Mouse (Mus musculus): ENCODE measurements at regions not wholly inside any gene's neighbourhood (a gene's known extent, or its start where the extent isn't known, plus 50 kb on each side); places are given as distances from the start of the nearest gene placed in this dataset.
A peak's percentile ranks its signal among the peaks of the same experiment; 100 is the strongest.

DNA sequence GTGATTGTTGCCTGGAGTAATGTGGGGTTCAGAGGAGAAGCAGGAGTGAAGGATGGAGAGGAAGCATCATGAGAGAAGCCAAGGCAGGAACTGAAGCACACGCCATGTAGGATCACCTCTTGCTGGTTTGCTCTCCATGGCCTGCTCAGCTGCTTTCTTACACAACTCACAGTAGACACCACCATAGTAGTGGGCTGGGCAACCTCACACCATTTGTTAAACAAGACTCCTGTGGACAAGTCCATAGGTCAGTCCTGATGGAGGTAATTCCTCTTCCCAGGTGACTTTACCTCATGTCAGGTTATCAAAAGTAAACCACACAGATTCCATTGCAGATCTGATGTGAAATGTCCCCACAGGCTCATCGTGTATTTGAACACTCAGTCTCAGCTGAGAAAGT lies 285.5 kb upstream of the Hs6st1 start:
- no peak for DNase-seq (ENCODE audit: low spot score in 2 of 2)

DNA sequence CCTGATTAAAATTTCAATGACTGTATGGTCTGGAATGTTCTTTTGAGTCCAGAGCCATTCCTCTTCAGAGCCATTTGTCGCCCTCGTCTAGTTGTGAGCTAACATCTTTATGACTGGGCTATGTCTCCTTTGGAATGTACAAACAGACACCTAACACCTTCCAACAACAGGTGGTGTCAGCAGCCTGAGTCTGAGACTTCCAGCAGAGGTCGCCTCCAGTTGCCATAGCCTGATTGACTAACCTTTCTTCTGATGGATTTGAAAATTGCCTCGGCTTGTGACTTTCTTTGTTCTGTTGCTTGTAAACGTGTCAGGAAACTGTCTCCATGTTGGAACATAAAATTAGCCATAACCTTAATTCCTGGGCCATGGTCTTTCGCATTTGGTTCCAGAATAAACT lies 284.8 kb upstream of the Hs6st1 start:
- no peak for DNase-seq (ENCODE audit: low spot score in 2 of 2)

DNA sequence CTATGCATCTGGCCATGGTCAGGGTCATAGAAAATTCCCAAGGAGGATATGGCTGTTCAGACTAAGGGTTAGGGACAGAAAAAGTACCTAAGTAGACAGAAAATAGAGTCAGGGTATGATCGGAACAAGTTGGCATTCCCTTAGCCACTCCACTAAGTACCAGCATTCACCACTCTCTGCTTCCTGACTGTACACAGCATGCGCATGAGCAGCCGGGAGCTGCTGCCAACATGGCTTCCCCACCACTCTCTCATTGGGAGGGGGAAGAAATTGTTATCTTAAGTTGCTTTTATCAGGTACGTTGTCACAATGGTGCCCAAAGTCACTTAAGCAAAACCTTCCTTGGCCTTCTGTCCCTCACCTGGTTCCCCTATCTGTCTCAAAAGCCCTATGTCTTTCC lies 282.0 kb upstream of the Hs6st1 start:
- DNase-seq (ENCODE audit: low spot score in 2 of 2), result no peak

DNA sequence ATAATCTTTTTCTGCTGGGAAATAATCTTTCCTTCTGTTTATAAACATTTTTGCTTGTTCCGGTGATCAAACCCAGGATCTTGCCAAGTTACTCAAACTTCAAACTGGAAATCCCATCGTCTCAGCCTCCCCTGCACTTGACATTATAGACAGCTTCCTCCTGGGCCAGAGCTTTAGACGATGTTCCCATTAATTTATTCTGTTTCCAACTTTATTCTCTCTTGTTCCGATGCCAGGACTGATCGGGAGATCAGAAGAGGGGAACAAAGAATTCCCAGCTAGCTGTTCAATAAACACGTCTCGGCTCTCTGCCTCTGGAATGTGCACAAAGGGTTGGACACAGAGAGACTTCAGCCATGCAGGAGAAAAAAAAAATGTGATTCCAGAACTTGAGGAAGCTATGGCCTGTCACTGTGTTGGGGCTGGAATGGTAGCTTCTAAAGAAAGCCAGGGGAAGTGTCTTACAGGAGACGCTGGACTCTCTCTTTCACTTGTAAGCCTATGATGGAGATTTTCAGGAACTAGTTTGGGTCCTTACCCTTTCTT lies 281.5 kb upstream of the Hs6st1 start:
- DNase-seq (ENCODE audit: low spot score in 2 of 2), result no peak

DNA sequence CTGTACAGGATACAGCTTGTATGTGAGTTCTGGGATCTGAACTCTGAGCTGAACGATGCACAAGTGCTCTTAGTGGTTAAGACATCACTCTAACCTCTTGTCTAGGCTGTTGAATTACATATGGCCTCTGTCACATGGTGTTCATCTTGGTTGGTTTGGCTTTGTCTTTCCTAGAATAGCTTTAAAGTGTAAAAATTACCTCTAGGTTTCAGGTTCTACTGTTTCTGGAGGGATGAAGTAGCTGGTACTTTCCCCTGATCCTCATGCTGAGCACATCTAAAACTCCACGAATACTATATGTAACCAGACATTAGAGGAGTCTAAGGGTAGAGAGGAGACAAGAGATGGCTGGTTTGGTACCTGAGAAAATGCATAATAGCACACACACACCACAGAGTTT lies 271.1 kb upstream of the Hs6st1 start:
- DNase-seq (ENCODE audit: low spot score in 2 of 2), result no peak

DNA sequence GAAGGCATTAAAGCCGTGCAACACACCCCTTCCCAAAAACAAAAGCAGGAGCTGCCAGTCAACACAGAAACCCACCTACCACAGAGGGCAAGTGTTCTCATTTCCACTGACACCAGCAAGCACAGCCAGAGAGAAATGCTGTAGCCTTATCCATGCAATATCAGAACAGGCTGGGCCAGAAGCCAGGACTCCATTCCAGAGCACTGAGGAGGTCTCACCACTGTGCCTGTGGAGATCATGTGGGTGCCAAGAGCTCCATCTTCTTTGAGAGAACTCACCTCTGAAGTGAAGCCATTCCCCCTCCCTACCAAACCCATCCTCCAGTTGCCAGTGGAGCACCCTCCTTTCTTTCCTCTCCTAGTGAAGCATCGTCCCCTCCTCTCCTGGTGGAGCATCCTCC lies 270.7 kb upstream of the Hs6st1 start:
- no peak for DNase-seq (ENCODE audit: low spot score in 2 of 2)

DNA sequence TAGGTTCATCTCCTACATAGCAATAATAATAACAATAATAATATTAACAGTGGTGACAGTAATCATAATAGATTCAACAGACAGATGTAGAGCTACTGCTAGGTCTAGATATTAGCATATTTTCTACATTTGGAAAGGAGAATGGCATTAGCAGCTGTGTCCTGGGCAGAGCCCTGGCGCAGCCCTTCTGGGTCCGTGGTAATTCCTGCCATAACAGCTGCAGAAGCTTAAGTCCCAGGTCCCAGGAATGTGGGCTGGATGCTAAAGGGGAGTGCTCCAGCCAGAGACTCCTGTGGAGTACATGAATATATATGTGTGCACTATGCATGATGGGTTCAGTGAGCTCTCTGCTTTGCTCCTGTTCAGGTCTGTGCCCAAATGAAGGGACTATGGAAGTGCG lies 262.7 kb upstream of the Hs6st1 start:
- no peak for DNase-seq (ENCODE audit: low spot score in 2 of 2)

DNA sequence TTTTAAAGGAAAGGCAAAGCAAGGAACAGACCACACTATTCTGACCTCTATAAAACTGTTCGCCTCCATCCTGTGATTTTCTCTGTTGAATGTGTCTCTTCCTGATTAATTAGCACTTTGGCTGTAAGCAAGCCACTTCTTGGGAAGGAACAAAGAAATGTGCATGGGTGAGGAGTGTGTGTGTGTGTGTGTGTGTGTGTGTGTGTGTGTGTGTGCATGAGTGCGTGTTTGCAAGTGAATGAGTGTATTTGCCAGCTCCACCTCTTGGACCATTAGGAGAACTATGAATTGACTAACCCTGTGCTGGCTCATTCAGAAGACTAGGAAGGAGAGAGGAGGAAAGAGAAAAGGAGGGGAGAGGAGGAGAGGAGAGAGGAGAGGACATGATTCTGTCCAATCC lies 261.9 kb upstream of the Hs6st1 start:
- no peak for DNase-seq (ENCODE audit: low spot score in 2 of 2)

DNA sequence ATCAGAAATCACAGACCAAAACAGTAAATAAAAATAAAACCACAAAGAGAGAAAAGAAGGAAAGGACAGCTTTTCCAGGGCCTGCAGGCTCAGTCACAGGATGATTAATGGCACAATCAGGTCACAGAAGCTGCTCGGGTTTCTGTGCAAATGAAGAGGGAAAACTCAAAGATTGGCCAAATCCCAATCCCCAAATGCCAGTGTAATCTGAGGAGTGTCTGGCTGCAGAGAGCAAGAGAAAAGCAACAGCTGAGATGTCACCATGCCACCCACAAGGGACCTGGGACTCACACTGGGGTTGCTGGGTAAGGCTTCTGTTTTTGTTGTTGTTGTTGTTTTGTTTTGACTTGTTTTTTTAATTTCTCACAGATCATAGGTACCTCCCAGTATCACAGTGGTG lies 261.5 kb upstream of the Hs6st1 start:
- DNase-seq (ENCODE audit: low spot score in 2 of 2), result no peak

DNA sequence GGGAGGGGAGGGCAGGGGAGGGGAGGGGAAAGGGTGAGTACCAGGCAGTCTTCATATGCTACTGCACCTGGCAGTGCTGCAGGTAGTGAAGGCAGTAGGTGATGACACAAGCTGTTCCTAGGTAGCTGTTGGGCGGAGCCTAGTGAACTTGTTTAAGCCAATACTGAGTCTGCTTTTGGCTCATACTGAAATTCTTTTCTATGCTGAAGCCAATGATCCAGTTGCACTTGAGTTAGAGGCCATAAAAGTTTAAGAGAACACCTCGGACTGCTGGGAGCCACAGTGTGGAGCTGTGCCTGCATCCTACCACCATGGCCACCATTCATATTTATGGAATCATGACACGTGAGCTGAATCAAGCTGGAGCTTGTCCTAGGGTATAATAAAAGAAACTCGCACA lies 259.3 kb upstream of the Hs6st1 start:
- no peak for DNase-seq (ENCODE audit: low spot score in 2 of 2)

DNA sequence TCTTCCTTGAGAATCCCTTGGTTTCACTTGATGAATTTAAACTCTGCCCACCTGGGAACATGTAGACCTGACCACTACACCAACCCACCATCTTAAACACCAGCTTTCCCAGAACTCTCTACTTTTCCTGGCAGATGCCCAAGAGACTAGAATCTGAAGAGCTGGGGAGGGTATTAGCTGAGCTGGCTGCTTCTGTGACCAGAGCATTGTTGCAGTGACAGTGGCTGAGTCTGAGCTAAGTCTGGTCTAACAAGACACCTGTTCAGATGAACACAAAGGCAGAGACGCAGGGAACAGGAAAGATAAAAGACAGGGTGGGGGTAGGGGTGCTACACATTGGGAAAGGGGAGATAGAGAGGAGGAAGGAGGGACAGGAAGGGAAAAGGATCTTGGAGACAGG lies 258.9 kb upstream of the Hs6st1 start:
- no peak for DNase-seq (ENCODE audit: low spot score in 2 of 2)

DNA sequence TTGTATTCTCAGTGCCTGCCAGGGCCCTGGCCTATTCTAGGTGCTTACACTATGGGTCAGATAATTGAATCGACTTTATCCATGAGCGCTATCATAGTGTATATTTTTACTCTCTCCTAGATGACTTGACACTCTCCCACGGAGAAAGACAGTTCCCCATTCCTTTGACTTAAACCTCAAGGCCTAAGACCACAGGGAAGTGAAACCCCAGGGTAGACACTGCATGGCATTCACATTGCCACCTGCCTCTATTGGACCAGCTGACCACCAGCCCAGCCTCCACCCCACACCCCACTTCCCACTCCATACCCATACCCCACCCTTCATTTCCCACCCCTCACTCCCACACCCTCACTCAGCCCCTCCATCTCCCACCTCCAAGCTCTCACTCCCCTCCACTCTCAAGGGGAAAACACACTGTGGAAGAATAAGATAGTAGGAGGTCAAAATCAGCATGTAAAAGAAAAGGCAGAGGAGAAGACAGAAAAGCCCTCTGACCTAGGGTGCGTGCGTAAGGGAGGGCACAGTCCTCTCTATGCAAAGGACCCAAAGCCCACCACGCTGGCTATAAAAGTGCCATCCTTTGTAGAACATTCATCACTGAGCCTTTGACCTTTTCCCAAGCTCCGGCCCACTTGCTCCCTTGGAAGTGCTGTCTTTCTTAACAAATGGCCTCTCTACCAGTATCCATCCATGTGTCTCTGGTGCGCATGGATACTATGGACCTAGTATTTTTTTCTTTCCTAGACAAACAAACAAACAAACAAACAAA lies 257.4 kb upstream of the Hs6st1 start:
- no peak for DNase-seq (ENCODE audit: low spot score in 2 of 2)

DNA sequence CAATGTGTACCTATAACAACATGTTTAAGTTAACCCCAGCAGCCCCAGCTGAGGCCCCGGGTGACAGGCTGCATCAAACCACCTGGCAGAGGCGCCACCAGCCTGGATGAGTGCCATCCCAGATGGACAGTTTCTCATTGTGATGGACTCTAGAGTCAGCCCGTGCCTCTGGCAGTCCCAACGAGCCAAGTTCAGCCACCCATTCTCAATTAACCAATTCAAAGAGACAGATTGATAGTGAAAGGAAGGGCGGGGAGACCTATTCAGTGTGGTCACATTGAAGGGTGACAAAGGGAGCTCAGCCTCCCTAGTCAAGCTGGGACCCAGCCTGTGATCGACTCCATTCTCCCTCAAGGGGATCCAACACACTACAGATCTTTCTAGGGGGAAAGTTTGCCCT lies 256.8 kb upstream of the Hs6st1 start:
- no peak for DNase-seq (ENCODE audit: low spot score in 2 of 2)

DNA sequence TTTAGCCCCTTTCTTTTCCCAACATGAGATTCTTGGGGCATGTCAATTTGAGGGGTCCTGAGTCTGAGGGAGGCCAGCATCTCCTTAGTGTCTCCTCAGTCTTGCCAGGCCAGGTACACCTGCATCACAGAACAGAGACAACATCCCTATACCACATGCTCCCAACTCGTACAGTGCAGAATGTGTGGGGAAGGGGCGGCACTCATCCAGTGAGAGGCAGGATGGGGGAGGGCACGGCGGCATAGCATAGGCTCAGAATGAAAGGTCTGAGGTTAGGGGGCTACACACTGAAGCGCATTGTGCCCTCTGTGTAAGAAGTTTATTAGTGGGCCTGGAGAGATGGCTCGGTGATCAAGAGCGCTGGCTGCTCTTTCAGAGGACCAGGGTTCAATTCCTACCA lies 256.4 kb upstream of the Hs6st1 start:
- DNase-seq (ENCODE audit: low spot score in 2 of 2), result no peak

DNA sequence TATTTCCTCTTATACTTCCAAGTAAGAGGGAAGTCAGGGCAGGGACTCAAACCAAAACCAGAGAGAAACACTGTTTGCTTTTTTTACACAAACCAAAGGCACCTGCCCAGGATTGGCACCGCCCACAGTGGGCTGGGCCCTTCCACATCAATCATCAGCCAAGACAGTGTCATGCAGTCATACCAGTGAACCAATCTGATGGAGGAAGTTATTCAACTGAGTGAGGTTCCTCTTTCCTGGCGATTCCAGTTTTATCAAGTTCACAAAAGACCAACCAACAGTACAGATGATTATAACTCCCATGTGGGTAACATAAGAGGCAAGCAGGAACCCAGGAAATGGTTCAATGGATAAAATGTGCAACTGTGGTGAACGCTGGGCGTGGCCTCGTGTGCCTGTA lies 254.6 kb upstream of the Hs6st1 start:
- DNase-seq (ENCODE audit: low spot score in 2 of 2), result no peak

DNA sequence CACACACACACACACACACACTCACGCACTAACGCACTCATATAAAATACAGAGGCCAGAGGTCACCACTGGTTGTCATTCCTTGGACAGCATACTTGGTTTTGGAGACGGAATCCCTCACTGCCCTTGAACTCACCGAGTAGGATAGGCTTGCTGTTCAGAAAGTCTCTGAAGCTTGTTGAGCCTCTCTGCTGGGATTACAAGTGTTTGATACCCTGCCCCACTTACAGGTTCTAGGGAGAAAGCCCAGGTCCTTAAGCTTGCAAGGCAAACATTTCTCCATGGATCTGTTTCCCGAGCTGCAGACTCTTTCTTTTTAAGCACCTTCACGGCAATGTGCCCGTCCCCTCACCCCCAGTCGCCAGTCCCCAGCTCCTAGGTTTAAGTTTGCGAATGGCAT lies 254.0 kb upstream of the Hs6st1 start:
- DNase-seq (ENCODE audit: low spot score in 2 of 2), result no peak

DNA sequence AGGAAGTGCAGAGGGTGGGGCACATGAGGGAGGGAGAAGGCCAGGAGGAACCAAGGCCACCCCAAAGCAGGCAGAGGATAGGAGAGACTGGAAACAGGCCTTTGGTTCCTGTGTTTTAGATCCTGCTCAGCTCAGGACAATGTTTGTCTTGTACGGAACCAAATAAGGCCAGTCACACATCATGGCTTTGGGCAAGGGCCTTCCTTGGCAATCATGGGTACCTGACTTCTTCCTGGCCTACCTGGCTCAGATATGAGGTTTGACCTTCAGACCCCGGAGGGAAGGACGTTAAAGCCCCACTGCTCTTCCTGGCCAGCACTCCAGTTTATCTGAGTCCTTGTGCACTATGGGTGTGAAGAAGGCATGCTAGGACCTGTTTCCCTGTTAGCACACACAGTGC lies 253.4 kb upstream of the Hs6st1 start:
- DNase-seq (ENCODE audit: low spot score in 2 of 2), result no peak

DNA sequence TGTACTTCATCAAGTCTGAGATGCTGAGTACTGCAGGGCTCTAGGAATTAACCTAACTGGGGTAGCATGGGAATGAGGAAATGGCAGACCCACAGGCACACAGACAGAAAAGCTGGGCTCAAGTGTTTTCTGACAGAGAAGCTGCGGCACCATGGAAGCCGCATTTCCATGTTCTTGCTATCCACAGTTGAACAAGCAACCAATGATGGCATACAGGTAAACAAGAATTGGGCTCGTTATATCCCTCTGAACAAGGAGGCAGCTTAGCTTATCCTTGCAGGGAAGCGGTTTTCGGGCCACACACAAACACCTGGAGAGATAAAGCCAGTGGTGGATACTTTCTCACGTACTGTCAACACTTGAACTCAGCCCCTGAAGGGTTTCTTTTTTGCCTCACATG lies 246.4 kb upstream of the Hs6st1 start:
- DNase-seq (ENCODE audit: low spot score in 2 of 2), result no peak

DNA sequence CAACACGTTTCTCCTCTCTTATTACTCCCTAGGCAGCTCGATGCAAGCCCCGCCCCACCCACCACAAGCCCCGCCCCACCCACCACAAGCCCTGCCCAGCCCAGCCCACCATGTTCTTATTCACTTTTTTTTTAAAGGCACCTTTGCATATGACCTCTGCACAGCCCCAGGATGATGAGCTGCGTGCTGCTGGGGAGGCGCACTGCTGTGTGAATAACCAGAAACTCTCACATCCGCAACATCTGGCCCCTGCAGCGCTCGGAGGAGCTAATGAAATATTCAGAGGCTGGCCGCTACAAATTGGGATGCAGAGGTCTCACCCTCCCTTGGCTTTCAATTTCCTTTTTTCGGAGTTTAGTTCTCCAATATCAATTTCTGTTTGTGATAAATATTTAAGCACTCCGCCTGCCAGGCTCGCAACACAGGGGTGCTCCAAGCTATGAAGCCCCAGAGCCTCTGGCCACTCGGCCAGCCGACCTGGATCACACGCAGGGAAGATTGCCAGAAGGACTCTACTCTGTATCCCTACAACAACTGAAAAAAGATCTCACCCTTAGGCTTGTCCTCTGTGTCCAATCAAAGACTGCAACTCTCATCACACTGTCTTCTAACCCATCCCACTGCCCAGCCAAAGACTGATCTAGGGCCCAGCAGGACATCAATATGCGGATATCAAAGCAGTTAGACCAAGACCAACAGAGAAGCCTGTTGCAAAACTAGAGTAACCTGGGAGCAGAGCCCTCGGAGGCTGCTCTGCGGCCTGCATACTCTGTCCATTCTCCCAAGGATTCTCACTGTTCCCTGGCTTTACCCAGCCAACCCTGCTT lies 245.6 kb upstream of the Hs6st1 start:
- DNase-seq (ENCODE audit: low spot score in 2 of 2), result no peak

DNA sequence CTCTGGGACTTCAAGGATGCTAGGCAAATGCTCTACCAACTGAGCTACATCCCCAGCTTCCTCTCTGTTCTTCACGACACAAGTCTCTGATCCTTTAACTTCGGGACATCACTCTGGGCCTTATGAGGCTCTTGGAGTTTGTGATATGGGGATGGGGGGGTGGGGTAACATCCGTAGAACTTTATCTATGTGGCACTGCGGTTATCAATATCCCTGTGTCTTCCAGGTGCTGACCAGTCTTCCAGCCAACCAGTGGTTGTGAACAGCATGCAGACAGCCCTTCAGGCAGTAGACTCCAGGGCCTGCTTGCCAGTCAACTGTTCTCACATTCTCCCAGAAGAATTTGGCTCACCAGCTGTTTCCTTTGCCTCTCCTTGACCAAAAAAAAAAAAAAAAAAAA lies 244.7 kb upstream of the Hs6st1 start:
- DNase-seq (ENCODE audit: low spot score in 2 of 2), result no peak

DNA sequence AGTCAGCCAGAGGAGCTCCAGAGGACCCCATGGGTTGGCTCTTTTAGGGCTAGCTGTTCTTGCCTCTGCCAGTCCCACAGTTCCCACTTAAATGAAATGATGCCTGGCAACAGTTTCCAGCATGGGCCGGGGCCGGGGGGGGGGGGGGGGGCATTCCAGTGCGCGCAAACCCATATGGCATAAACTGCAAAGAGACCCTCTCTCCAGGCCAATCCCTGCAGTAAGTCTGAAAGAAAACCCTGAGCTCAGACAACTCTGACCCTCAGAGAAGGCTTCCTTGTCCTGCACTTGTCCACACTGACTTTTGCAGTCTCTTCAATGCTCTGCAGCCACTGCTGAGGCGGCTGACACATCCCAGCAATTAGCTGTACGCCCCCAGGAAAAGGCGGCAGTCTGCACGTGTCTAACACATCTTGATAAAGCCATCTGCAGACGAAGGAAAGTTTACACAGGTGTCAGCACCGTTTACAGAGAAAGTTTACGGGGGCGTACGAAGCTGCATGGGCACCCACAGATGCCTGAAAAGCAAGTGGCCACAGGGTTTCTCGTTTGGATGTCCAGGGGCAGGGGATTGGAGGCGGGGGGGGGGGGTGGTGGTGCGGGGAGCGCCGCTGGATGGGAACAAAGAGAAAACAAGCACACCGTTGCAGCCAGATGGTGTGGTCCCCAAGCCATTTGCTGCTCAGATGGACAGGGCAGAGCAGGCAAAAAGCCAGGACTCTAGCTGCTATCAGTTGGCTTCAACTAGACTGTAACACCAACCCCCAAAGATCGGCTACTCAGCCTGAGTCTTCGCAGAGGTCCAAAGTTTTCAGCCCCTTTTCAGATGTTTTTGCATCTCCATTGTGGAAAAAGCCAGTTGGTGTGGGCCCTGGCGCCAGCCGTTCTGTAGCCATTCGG lies 244.0 kb upstream of the Hs6st1 start:
- DNase-seq (ENCODE audit: low spot score in 2 of 2), result peak in 1 of 2 experiments; percentile 1

DNA sequence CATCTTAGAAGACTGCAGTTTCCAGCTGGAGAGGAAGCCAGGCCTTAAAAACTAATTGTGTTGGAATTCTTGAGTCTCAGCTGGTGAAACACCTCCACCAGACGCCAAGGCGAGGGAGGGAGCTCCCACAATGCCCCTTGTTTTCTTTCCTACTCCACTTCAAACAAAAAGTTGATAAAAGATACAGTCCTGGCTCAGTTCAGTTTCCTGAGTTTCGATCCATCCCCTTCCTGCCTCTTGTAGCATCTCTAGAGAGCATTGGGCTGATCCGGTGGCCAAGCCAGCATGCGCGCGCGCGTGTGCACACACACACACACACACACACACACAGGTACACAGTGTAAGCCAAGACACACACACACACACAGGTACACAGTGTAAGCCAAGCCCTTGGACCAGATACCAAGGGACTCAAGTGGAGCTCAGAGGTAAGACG lies 242.7 kb upstream of the Hs6st1 start:
- DNase-seq (ENCODE audit: low spot score in 2 of 2), result no peak

Measured in frontal cortex, postnatal 10 days (tissue).